Mouse (Mus musculus): ENCODE results near the gene Zfp282. TPM values are rescaled to one million over a fixed set of nuclear protein-coding genes. Genes with fewer than 3 reads are reported as not detected.

Gene Zfp282
- total RNA-seq, 2 experiments from 2014 or later = 24.5 to 26.0 TPM

DNA sequence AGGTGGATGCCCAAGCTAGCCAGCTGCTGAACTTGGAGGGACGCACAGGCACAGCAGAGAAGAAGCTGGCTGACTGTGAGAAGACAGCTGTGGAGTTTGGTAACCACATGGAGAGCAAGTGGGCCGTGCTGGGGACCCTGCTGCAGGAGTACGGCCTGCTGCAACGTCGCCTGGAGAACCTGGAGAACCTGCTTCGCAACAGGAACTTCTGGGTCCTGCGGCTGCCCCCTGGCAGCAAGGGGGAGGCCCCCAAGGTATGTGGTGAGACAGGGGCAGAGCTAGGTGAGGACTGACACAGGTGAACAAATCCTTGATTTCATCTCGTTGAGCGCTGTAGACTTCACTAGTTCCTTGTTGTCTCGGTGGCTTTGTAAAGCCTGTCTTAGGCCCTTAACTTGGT lies 3.2 kb downstream of the Zfp282 start:
- intact Hi-C loops (cut with DNase I) = no loop called here
- DNase-seq (ENCODE audit: low spot score in 2 of 2) = no peak

DNA sequence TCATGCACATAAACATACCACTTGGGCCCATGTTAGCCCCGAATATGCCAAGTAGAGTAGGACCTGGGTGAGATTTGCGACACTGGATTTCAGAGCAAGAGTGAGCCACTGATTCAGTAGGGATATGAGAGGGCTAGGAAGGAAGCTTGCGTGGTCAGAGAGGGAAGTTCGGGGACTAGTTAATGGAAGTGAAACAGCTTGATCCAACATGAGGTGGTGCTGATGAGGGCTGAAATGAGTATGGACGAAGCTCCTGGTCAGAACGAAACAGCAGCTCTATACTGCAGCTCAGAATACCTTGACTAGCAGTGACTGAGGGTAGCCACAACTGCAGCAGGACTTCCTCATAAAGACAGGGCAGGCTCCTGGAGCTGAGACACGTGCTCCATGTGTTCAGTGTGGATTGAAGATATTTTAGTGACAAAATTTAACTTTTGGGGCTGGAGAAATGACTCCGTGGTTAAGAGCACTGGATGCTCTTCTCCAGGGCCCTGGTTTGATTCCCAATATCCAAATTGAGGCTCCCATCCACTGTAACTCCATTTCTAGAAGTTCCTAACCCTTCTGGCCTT lies 11.9 kb downstream of the Zfp282 start:
- intact Hi-C loops (cut with DNase I) = no loop called here
- no peak for DNase-seq (ENCODE audit: low spot score in 2 of 2)

DNA sequence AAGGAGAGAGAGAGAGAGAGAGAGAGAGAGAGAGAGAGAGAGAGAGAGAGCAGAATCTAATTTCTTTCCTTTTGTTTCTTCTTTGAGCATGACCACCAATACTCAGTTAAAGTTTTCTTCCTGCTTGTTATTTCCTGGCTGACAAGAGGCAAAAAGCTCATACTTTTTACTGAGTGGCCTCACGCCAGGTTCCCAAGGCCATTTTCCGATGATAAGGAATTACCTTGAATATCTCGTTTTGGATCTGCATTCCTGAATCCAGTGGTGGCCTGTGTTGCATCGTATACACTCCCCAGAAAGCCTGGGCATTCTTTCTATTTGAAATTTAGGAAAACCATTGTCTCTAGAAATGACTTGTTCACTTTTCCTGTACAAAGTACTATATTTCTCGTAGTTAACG lies 22.4 kb downstream of the Zfp282 start:
- DNase-seq (ENCODE audit: low spot score in 2 of 2) = no peak
- intact Hi-C loops (cut with DNase I) = no loop called here

- intact Hi-C loops (cut with DNase I) = no loop called here
- DNase-seq (ENCODE audit: low spot score in 2 of 2) = no peak
Measured at GRCm38 (mm10) chr6:47903587-47903986, 26.6 kb downstream of the Zfp282 start.

- DNase-seq (ENCODE audit: low spot score in 2 of 2) = no peak
- intact Hi-C loops (cut with DNase I) = no loop called here
Measured at GRCm38 (mm10) chr6:47904361-47904760, 27.4 kb downstream of the Zfp282 start.

- DNase-seq (ENCODE audit: low spot score in 2 of 2) = no peak
- intact Hi-C loops (cut with DNase I) = no loop called here
Measured at GRCm38 (mm10) chr6:47904917-47905695, 28.1 kb downstream of the Zfp282 start.

DNA sequence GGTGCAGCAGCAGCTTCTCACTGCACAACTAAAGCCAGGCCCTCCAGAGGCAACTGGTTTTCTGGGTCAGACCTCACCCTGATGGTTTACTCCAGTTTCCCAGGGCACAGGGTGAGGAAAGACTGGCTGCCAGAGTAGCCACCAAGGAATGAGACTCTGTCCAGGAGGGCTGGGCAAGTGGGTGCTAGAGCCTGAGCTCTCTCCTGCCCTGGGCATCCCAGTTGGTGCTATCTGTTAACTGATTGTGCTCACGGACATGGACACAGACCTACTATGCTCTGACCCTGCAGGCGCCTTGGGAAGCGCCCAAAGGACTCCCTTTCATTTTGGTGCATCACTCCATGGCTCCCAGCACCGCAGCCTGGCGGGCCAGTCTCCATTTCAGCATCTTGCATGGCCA lies 29.3 kb downstream of the Zfp282 start:
- intact Hi-C loops (cut with DNase I) = no loop called here
- no peak for DNase-seq (ENCODE audit: low spot score in 2 of 2)

- intact Hi-C loops (cut with DNase I) = no loop called here
- no peak for DNase-seq (ENCODE audit: low spot score in 2 of 2)
Measured at GRCm38 (mm10) chr6:47909007-47909406, 32.0 kb downstream of the Zfp282 start.

DNA sequence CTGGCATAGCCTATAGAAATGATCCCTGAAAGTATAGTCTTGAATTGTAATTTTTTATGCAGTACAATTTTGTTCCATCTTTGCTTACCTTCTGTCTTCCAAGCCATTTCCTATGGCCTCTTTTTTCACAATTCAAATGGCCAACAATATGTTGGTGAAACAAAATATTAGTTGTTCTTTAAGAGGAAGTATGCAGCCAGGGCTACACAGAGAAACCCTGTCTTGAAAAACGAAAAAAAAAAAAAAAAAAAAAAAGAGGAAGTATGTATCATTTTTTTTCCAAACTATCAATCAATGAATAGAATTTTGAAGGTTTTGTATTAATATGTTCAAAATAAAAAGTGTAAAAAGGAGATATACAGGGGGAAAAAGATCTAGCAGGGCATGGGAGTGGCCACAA lies 34.6 kb downstream of the Zfp282 start:
- no peak for DNase-seq (ENCODE audit: low spot score in 2 of 2)
- intact Hi-C loops (cut with DNase I) = no loop called here

GRCm38 (mm10) chr6:47912991-47913390 lies 36.0 kb downstream of the Zfp282 start:
- intact Hi-C loops (cut with DNase I) = no loop called here
- DNase-seq (ENCODE audit: low spot score in 2 of 2) = no peak

GRCm38 (mm10) chr6:47917051-47917450 lies 40.0 kb downstream of the Zfp282 start:
- intact Hi-C loops (cut with DNase I) = no loop called here
- DNase-seq (ENCODE audit: low spot score in 2 of 2) = no peak

GRCm38 (mm10) chr6:47918768-47919274 lies 41.8 kb downstream of the Zfp282 start:
- DNase-seq (ENCODE audit: low spot score in 2 of 2) = no peak
- intact Hi-C loops (cut with DNase I) = no loop called here

- DNase-seq (ENCODE audit: low spot score in 2 of 2) = no peak
- intact Hi-C loops (cut with DNase I) = no loop called here
Measured at GRCm38 (mm10) chr6:47919646-47920446, 42.8 kb downstream of the Zfp282 start.

GRCm38 (mm10) chr6:47920447-47921340 lies 43.7 kb downstream of the Zfp282 start, which contains the start of gene Zfp212:
Gene Zfp212, plus strand, starts transcription at chr6:47920476.
- intact Hi-C loops (cut with DNase I) = no loop called here
- peak; percentile 89 to 94 for DNase-seq (ENCODE audit: low spot score in 2 of 2)

DNA sequence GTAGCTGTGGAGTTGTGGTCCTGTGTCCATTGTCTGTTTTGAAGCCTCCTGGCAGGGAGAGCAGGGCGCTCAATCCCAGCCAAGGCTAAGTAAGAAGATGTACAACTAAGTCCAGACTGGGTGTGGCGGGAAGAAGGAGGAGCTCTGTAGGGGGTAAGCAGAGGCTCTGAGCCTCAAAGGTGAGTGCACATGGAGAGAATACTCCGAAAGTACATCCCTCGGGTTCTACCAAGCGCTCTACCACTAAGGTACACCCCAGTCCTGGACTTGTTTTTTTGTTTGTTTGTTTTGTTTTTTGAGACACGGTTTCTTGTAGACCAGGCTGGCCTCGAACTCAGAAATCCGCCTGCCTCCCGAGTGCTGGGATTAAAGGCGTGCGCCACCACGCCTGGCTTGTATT lies 65.5 kb downstream of the Zfp282 start:
- no peak for DNase-seq (ENCODE audit: low spot score in 2 of 2)
- intact Hi-C loops (cut with DNase I) = no loop called here

DNA sequence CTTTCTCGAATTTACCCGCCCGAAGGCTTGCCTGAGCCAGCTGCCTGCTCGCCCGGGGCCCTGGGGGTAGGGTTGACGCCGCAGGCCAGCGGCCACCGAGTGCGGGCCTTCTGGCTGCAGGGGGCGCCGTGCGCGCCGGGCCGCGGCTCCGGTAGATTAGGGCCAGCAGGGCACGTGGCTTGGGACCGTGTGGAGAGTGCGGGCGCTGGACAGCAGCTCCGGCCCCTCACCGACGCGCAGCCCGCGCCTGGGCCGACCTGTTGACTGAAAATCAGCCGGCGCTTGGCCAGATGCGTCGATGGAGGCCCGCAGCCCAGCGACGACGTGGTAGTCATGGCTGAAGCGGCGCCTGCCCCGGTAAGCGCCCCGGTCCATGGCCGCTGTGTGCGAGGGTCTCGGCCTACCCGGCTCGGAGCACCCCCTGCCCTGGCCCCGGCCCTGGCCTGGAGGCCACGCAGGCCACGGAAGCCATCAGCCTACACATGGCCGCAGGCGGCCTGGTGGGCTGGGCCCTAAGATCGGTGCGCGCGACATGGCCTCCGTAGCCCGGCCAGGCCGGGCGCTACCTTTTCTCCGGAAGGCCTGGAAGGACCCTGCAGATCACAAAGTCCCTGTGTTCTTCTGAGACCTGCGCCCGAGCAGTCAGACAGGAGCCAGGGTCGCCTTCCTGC lies 66.2 kb downstream of the Zfp282 start:
- DNase-seq (ENCODE audit: low spot score in 2 of 2) = peak; percentile 31 to 55
- intact Hi-C loops (cut with DNase I) = no loop called here

- intact Hi-C loops (cut with DNase I) = no loop called here
- no peak for DNase-seq (ENCODE audit: low spot score in 2 of 2)
Measured at GRCm38 (mm10) chr6:47943721-47944120, 66.7 kb downstream of the Zfp282 start.

- intact Hi-C loops (cut with DNase I) = no loop called here
- no peak for DNase-seq (ENCODE audit: low spot score in 2 of 2)
Measured at GRCm38 (mm10) chr6:47947388-47947787, 70.4 kb downstream of the Zfp282 start.

All from left cerebral cortex, postnatal 14 days (tissue).